Mouse (Mus musculus): Measurements from ENCODE around the gene Ybx2. TPM values are rescaled to one million over a fixed set of nuclear protein-coding genes. Genes with fewer than 3 reads are reported as not detected.
"Not testable (repeated sequence)": the region's sequence is repeated elsewhere in the genome, so short reads cannot be mapped to it uniquely, and the experiment has no call there.

Ybx2 gene
- polyA plus RNA-seq, 1 experiment from 2014 or later = 0.20 TPM

DNA sequence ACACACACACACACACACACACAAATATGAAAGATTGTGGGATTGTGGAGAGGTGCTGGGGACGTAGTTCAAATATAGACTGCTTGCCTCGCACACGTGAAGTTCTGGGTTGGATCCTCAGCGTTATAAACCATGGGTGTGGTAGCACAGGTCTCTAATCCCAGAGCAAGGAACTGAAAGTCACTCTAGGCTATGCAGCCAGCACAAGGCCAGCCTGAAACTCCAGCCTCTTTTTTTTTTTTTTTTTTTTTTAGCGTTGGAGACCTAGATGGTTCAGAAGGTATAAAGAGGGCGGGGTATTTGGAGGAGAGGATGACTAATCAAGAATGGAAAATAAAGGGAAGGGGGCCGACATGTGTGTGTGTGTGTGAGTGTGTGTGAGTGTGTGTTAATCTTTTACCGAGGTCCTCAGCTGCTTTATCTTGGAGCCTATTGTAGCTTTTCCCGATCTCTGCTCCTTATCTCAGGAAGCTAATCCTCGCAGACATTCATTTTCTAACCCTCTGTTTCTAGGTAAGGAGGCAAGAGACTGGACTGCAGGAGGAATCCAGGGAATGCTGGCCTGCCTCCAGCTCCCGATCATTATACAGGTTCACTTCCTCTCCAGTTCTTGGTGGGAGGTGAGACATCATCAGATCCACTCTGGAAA, 17.8 kb downstream of the Ybx2 start:
- no peak overlapping the region for H3K4me3 ChIP-seq
- no peak overlapping the region; the same call in 1 of the 2 replicates for H3K9ac ChIP-seq
- no peak for ATAC-seq
- peaks cover 65% of the 10 kb centered on the region for H3K27me3 ChIP-seq (replicated peaks)
- no peak overlapping the region for H3K27ac ChIP-seq
- H3K36me3 ChIP-seq = no peaks in the 10 kb centered on the region
- WGBS (ENCODE audit: insufficient replicate concordance) = 37% methylated on average over 11 of the region's 11 CpGs
- no peak overlapping the region for H3K4me2 ChIP-seq
- H3K9me3 ChIP-seq (replicated peaks) = no peaks in the 10 kb centered on the region
- H3K4me1 ChIP-seq = peaks cover 21% of the 10 kb centered on the region

GRCm38 (mm10) chr11:69955618-69956017, 20.0 kb downstream of the Ybx2 start:
- peaks cover 72% of the 10 kb centered on the region for H3K27me3 ChIP-seq (replicated peaks)
- not testable (repeated sequence) for ATAC-seq
- 55% methylated on average over 4 of the region's 4 CpGs for WGBS (ENCODE audit: insufficient replicate concordance)

GRCm38 (mm10) chr11:69956218-69956617, 20.6 kb downstream of the Ybx2 start:
- no peaks in the 10 kb centered on the region for H3K9me3 ChIP-seq (replicated peaks)
- H3K36me3 ChIP-seq = no peaks in the 10 kb centered on the region
- no peak overlapping the region for H3K27ac ChIP-seq
- H3K4me3 ChIP-seq = no peak overlapping the region
- H3K4me2 ChIP-seq = no peak overlapping the region
- ATAC-seq = no peak
- H3K27me3 ChIP-seq (replicated peaks) = peaks cover 72% of the 10 kb centered on the region
- H3K4me1 ChIP-seq = peaks cover 11% of the 10 kb centered on the region
- WGBS (ENCODE audit: insufficient replicate concordance) = 77% methylated on average over 1 of the region's 1 CpGs
- H3K9ac ChIP-seq = no peak overlapping the region

More at GRCm38 (mm10) chr11:69955618-69956017, 20.0 kb downstream of the Ybx2 start:
- not testable (repeated sequence) for H3K36me3 ChIP-seq; H3K27ac ChIP-seq; H3K4me3 ChIP-seq; H3K4me2 ChIP-seq; H3K9ac ChIP-seq; H3K9me3 ChIP-seq (replicated peaks)
- peaks cover 11% of the 10 kb centered on the region for H3K4me1 ChIP-seq

GRCm38 (mm10) chr11:69960616-69961015, 25.0 kb downstream of the Ybx2 start:
- H3K27me3 ChIP-seq (replicated peaks) = peaks cover 83% of the 10 kb centered on the region
- 31% methylated on average over 5 of the region's 5 CpGs for WGBS (ENCODE audit: insufficient replicate concordance)
- peaks cover 6% of the 10 kb centered on the region for H3K4me1 ChIP-seq
- H3K4me2 ChIP-seq = no peak overlapping the region
- H3K9ac ChIP-seq = no peak overlapping the region
- no peak overlapping the region for H3K4me3 ChIP-seq
- no peak for ATAC-seq
- H3K9me3 ChIP-seq (replicated peaks) = no peaks in the 10 kb centered on the region
- H3K27ac ChIP-seq = no peak overlapping the region
- no peaks in the 10 kb centered on the region for H3K36me3 ChIP-seq

- Histone ChIP-seq H3K4me2 (no peak overlapping the region), H3K27me3 (replicated peaks) (peaks cover 89% of the 10 kb centered on the region), H3K36me3 (no peaks in the 10 kb centered on the region), H3K4me3 (no peak overlapping the region), H3K27ac (no peak overlapping the region), H3K4me1 (peaks cover 18% of the 10 kb centered on the region), H3K9ac (no peak overlapping the region), H3K9me3 (replicated peaks) (no peaks in the 10 kb centered on the region)
- 13% methylated on average over 5 of the region's 5 CpGs for WGBS (ENCODE audit: insufficient replicate concordance)
- no peak for ATAC-seq
Observed at GRCm38 (mm10) chr11:69961841-69962240, 26.2 kb downstream of the Ybx2 start.

DNA sequence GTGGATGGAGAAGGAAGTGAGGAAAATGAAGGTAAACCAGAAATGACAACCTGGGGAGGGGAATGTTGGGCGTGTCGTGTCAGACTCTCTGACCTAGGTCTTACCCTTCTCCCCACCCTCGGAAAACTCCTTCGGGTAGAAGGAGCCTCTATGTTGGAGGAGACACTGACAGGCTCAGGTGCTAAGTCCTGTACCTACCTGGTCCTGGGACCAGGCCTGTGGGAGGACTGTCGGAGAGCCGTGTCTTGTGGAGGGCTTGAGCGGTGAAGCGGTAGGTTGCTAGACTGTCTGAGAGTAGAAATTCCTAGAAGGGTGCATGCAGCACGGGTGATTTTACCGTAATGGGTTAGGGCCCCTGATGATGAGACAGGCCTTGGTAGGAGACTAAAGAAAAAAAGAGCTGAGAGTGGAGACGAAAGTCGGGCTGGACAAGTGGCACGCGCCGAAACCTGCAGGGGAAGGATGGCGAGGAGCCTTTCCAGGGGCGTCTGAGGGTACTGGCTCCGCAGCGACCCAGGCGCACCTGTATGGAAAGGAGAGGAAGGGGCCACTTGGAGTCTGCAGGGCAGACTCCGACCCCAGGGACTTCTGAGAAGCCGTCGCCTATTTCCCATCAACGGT, 29.2 kb downstream of the Ybx2 start, which contains the start of gene Cldn7:
Gene Cldn7, plus strand, starts transcription at position 130 of the 621 bp plus-strand sequence.
- no peak within 1 kb of the TSS for H3K9ac ChIP-seq
- no peak for ATAC-seq
- peaks cover 25% of the 10 kb centered on the region for H3K4me1 ChIP-seq
- WGBS (ENCODE audit: insufficient replicate concordance) = 11% methylated on average over 24 of the region's 24 CpGs
- peaks cover 88% of the 10 kb centered on the region for H3K27me3 ChIP-seq (replicated peaks)
- no peak within 1 kb of the TSS for H3K27ac ChIP-seq
- peaks cover 15% of the 10 kb centered on the region for H3K36me3 ChIP-seq
- peak within 1 kb of the TSS; percentile 50 for H3K4me3 ChIP-seq
- peak within 1 kb of the TSS; percentile 49 for H3K4me2 ChIP-seq
- no peaks in the 10 kb centered on the region for H3K9me3 ChIP-seq (replicated peaks)

GRCm38 (mm10) chr11:69965271-69966005, 29.8 kb downstream of the Ybx2 start:
- WGBS (ENCODE audit: insufficient replicate concordance) = 3% methylated on average over 48 of the region's 49 CpGs
- peak overlapping the region; percentile 50 for H3K4me3 ChIP-seq
- peak overlapping the region; percentile 74 for H3K4me2 ChIP-seq
- no peak overlapping the region for H3K27ac ChIP-seq
- ATAC-seq = no peak
- H3K36me3 ChIP-seq = peaks cover 22% of the 10 kb centered on the region
- H3K4me1 ChIP-seq = peaks cover 25% of the 10 kb centered on the region
- H3K9me3 ChIP-seq (replicated peaks) = no peaks in the 10 kb centered on the region
- H3K27me3 ChIP-seq (replicated peaks) = peaks cover 85% of the 10 kb centered on the region
- H3K9ac ChIP-seq = no peak overlapping the region

DNA sequence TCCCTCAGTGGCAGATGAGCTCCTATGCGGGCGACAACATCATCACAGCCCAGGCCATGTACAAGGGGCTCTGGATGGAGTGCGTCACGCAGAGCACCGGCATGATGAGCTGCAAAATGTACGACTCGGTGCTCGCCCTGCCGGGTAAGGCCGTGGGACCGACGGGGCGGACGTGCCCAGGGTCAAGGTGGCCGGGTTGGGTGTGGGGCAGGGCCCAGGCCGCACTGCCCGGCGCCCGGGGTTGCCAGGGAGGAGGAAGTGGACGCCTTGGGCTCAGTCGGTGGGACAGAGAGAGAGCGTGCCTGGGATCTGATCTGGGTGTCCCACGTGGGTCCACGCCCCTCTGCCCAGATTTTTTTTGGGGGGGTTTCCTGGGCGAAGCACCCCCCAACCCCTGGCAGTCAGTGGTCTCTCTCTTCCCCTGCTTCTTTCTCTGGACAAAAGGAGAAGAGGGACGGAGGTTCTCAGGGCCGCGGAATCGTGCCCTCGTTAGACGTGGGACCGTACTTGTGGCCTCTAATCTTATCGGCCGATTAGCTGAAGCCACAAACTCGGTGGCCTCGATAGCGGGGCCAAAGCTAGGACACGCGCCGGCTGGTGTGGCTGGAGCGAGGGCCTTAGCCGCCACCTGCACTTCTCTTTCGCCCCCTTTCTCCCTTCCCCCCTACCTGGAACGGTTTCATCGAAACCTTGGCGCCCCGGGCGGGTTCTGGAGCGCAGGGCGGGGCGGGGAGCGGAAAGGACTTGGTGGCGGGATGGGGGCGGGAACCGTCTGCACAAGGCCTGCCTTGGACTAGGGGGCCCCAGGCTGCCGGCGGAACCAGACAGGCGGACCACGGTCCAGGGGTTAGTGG, 30.6 kb downstream of the Ybx2 start:
- WGBS (ENCODE audit: insufficient replicate concordance) = 1% methylated on average over 58 of the region's 59 CpGs
- Histone ChIP-seq H3K27ac (no peak overlapping the region), H3K27me3 (replicated peaks) (peaks cover 77% of the 10 kb centered on the region), H3K9me3 (replicated peaks) (no peaks in the 10 kb centered on the region), H3K4me1 (peaks cover 25% of the 10 kb centered on the region), H3K4me2 (peak overlapping the region; percentile 74), H3K36me3 (peaks cover 26% of the 10 kb centered on the region), H3K9ac (peak overlapping the region; percentile 39), H3K4me3 (peak overlapping the region; percentile 50)
- peak; percentile 47 for ATAC-seq

DNA sequence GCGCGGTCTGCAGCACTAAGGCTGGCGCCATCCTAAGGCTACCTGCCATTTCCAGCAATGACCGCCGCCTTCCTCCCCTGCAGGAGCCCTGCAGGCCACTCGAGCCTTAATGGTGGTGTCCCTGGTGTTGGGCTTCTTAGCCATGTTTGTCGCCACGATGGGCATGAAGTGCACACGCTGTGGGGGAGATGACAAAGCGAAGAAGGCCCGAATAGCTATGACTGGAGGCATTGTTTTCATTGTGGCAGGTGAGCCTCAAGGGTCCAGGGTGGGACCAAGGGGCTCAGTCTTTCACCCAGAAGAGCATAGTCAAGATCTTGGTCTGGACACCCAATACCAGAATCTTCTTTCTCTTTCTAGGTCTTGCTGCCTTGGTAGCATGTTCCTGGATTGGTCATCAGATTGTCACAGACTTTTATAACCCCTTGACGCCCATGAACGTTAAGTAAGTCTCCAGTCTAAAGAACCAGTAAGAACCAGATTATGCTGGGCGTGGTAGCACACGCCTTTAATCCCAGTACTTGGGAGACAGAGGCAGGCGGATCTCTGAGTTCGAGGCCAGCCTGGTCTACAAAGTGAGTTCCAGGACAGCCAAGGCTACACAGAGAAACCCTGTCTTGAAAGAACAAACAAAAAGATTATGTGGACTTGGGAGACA, 31.4 kb downstream of the Ybx2 start:
- 31% methylated on average over 17 of the region's 17 CpGs for WGBS (ENCODE audit: insufficient replicate concordance)
- Histone ChIP-seq H3K4me1 (peaks cover 25% of the 10 kb centered on the region), H3K36me3 (peaks cover 34% of the 10 kb centered on the region), H3K27me3 (replicated peaks) (peaks cover 69% of the 10 kb centered on the region), H3K9ac (peak overlapping the region; percentile 39), H3K4me2 (peak overlapping the region; percentile 74), H3K27ac (no peak overlapping the region), H3K4me3 (peak overlapping the region; percentile 50), H3K9me3 (replicated peaks) (no peaks in the 10 kb centered on the region)
- ATAC-seq = no peak

GRCm38 (mm10) chr11:69968793-69969192, 33.2 kb downstream of the Ybx2 start:
- H3K4me2 ChIP-seq = no peak overlapping the region
- no peak overlapping the region for H3K4me3 ChIP-seq
- peaks cover 25% of the 10 kb centered on the region for H3K4me1 ChIP-seq
- H3K27ac ChIP-seq = no peak overlapping the region
- H3K9me3 ChIP-seq (replicated peaks) = no peaks in the 10 kb centered on the region
- H3K9ac ChIP-seq = no peak overlapping the region
- H3K27me3 ChIP-seq (replicated peaks) = peaks cover 51% of the 10 kb centered on the region
- 72% methylated on average over 4 of the region's 4 CpGs for WGBS (ENCODE audit: insufficient replicate concordance)
- peaks cover 50% of the 10 kb centered on the region for H3K36me3 ChIP-seq
- ATAC-seq = no peak

GRCm38 (mm10) chr11:69970222-69970621, 34.6 kb downstream of the Ybx2 start:
- WGBS (ENCODE audit: insufficient replicate concordance) = 76% methylated on average over 6 of the region's 6 CpGs
- no peak for ATAC-seq
- Histone ChIP-seq H3K4me1 (peaks cover 23% of the 10 kb centered on the region), H3K4me3 (no peak overlapping the region), H3K27me3 (replicated peaks) (peaks cover 37% of the 10 kb centered on the region), H3K9ac (no peak overlapping the region), H3K27ac (no peak overlapping the region), H3K9me3 (replicated peaks) (no peaks in the 10 kb centered on the region), H3K36me3 (peaks cover 64% of the 10 kb centered on the region), H3K4me2 (no peak overlapping the region)

All from liver, embryonic 12.5 days (tissue).